Mouse (Mus musculus) erythroblast, embryonic 14.5 days (primary cell): Measurements from ENCODE around the gene Rexo4. TPM values are rescaled to one million over a fixed set of nuclear protein-coding genes. Genes with fewer than 3 reads are reported as not detected.

Source experiments
- H3K27me3 ChIP-seq: 2 replicates; pipeline ENCODE4 v1.6.1; 2012; ENCODE audit warnings: inconsistent platforms; ENCODE audit not compliant: control insufficient read depth
- H3K36me3 ChIP-seq: 2 replicates; pipeline ENCODE4 v1.6.1; 2012; ENCODE audit warnings: mild to moderate bottlenecking, inconsistent platforms; ENCODE audit not compliant: control insufficient read depth
- H3K4me1 ChIP-seq: 2 replicates; pipeline ENCODE4 v1.6.1; 2012; ENCODE audit warnings: inconsistent platforms; ENCODE audit not compliant: control insufficient read depth
- H3K4me3 ChIP-seq: replicated peaks from 2 replicates; pipeline ENCODE3; 2012; ENCODE audit warnings: moderate library complexity, mild to moderate bottlenecking, inconsistent platforms
- H3K9me3 ChIP-seq: 2 replicates; pipeline ENCODE4 v1.6.1; 2012; ENCODE audit warnings: low read length, inconsistent platforms, mixed read lengths; ENCODE audit not compliant: control insufficient read depth
- GATA1 ChIP-seq: IDR thresholded peaks from 2 replicates; pipeline ENCODE4 v1.6.1; 2012; ENCODE audit warnings: low read length, inconsistent platforms, mixed read lengths
- TAL1 ChIP-seq: IDR thresholded peaks from 3 replicates; pipeline ENCODE4 v1.6.1; 2012; ENCODE audit warnings: low read length, inconsistent platforms, mixed read lengths
- polyA plus RNA-seq: library from polyadenylated mRNA; stranded (reverse); fragments of >175 nt; gene quantifications from 2 replicates; pipeline ENCODE4 v1.2.3, GENCODE M21; 2012

Gene Rexo4
- polyA plus RNA-seq, 1 experiment: 2.7 TPM

DNA sequence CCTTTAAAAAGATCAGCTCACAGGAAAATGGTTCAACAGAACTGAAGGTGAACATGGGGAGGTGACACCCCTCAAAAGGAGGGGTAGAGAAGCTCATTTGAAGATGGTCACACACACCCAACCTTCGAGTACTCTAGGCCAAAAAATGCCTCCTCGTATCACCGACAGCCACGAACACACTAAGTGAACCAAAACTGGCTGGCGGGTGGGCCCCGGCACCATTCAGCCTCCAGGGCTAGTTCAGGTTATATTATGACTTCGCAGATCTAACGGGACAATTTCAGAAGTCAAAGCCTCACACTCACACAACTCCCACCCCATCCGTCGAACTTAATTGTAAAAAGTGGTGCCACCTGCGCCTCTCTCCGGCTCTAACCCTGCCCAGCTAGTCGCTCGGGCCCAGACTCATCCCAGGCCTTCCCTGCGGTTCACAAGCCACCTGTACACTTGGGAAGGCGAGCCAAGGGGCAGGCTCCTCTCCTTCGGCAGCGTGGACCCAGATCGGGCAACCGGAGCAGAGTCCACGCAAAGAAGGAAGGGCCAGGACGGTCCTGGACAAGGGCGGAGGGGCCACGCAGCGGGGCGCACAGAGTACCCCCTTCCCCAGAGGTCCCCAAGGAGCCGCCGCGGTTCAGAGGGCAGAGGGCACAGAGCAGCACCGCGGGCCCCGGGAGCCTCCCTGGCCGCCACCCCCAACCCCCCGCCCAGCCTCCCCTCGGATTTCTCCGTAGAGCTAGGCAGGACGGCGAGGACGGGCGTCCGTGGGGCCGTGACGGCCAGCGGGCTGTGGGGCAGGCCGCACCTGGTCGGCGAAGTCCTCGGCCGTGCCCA lies 31.5 kb downstream of the Rexo4 start:
- no peaks in the 10 kb centered on the region for H3K9me3 ChIP-seq
- peak overlapping the region; percentile 92 for H3K4me3 ChIP-seq
- no peak for TF ChIP-seq TAL1
- TF ChIP-seq GATA1: no peak
- peaks cover 56% of the 10 kb centered on the region for H3K4me1 ChIP-seq
- H3K27me3 ChIP-seq: no peaks in the 10 kb centered on the region
- H3K36me3 ChIP-seq: peaks cover 40% of the 10 kb centered on the region

- no peaks in the 10 kb centered on the region for H3K27me3 ChIP-seq
- H3K4me1 ChIP-seq: peaks cover 53% of the 10 kb centered on the region
- TF ChIP-seq GATA1: no peak
- no peak for TF ChIP-seq TAL1
- H3K9me3 ChIP-seq: no peaks in the 10 kb centered on the region
- H3K36me3 ChIP-seq: peaks cover 63% of the 10 kb centered on the region
- no peak overlapping the region for H3K4me3 ChIP-seq
Observed at GRCm38 (mm10) chr2:26930390-26930789, 33.8 kb downstream of the Rexo4 start.

DNA sequence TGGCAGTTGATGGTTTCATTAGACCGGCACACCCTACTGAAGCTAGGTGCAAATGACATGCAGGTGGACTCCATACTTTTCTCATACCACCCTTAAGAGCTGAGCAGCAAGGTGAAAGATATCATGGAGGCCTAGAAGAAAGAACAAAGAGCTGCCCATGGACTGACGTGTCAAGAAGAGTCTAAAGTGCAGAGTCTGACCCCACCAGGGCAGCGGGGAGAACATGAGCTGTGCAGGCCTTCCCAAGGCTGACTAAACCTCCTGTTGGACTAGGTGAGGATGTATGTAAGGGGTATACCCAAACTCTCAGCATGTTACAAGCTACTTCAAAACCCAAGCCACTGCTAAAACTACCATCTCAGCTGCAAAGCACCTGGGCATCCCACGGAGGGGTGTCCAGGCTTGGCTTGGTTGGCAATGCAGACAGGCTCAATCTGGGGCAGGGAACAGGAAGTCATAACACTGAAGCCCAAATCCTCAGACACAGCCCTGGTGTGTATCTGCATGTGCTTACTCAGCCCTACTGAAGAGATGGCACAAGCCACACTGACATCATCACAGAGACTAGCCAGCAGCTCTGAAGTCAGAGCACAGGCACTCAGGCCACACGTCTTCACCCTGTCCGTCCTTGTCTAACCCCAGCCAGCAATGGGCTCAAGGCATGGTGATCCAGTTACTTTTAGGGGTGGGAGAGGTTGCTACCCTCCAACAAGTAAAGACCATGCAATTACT lies 36.3 kb downstream of the Rexo4 start:
- H3K36me3 ChIP-seq: peaks cover 88% of the 10 kb centered on the region
- TF ChIP-seq TAL1 (no peak), GATA1 (no peak)
- no peak overlapping the region for H3K4me3 ChIP-seq
- H3K4me1 ChIP-seq: peaks cover 36% of the 10 kb centered on the region
- H3K27me3 ChIP-seq: no peaks in the 10 kb centered on the region
- no peaks in the 10 kb centered on the region for H3K9me3 ChIP-seq

GRCm38 (mm10) chr2:26921784-26922183 lies 42.4 kb downstream of the Rexo4 start:
- Histone ChIP-seq H3K4me1 (peaks cover 22% of the 10 kb centered on the region), H3K4me3 (no peak overlapping the region), H3K36me3 (peaks cover 97% of the 10 kb centered on the region), H3K9me3 (no peaks in the 10 kb centered on the region), H3K27me3 (no peaks in the 10 kb centered on the region)
- no peak for TF ChIP-seq TAL1
- TF ChIP-seq GATA1: no peak

DNA sequence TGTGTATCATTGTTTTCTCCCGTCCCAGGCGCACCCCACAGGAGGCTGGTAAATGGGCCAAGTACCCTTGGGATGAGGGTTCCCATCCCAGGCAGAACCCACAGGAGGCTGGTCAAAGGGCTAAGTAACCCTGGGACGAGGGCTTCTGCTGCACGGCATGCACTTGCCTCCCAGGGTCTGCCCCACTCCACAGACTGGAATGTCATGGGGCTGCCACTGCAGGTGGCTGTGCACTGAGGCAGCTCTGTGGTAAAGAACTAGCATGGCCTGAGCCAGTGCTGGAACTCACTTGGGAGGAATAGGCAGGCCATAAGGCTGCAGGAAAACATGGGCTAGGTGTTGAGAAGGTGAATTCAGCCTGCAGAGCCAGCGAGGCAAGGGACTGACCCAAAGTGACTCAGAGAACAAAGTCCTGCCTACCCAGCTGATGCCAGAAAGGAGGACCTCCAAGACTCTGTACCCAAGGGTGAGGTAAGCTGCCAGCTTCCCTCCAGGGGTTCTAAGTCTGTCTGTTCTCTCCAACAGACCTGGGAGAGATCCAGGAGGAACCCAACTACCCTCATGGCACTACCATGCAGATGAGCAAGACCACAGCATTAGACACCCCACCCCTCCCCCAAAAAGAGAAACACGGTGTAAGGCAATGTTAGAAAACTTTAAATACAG lies 43.9 kb downstream of the Rexo4 start:
- TF ChIP-seq GATA1 (no peak), TAL1 (no peak)
- Histone ChIP-seq H3K9me3 (no peaks in the 10 kb centered on the region), H3K36me3 (peaks cover 83% of the 10 kb centered on the region), H3K4me3 (no peak overlapping the region), H3K27me3 (no peaks in the 10 kb centered on the region), H3K4me1 (peaks cover 36% of the 10 kb centered on the region)

DNA sequence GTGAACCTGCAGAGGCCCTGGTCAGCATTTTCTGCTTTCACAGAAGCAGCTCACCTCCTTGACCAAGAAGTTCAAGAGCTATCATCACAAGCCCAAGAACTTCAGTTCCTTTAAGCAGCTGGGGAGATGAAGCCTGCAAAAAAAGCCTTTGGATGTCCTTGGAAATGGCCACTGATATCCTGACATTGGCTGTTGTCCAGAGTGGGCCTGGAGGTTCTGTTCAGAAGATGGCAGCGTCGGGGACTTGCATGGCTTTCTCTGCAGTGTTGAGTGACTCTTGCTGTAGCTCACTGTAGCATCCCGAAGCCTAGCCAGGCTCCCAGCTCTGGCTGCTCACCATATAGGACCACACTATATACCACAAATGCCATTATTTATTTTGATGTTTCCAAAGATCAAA lies 44.5 kb downstream of the Rexo4 start:
- Histone ChIP-seq H3K36me3 (peaks cover 82% of the 10 kb centered on the region), H3K4me1 (peaks cover 43% of the 10 kb centered on the region)
- TF ChIP-seq GATA1: no peak
- no peak for TF ChIP-seq TAL1

DNA sequence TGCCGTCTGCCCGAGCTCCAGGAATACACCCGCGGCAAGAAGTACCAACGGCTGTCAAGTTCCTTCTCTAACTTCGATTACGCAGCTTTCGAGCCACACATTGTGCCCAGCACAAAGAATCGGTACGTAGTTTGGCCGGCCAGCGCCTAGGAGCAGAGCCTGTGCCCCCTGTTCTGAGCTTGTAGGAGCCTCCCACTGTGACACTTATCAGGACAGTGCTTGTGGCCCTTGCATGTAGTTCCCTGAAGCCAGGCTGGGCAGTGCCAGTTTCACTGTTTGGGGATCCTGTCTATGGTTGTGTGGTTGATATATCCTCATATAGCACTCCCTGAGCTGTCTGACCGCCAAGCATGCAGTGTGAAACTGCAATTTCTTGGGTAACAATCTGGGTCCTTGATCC lies 47.4 kb downstream of the Rexo4 start:
- H3K27me3 ChIP-seq: no peaks in the 10 kb centered on the region
- peak overlapping the region; percentile 80 for H3K4me3 ChIP-seq
- peaks cover 70% of the 10 kb centered on the region for H3K4me1 ChIP-seq
- peaks cover 82% of the 10 kb centered on the region for H3K36me3 ChIP-seq
- TF ChIP-seq TAL1 (no peak), GATA1 (no peak)
- no peaks in the 10 kb centered on the region for H3K9me3 ChIP-seq

More for the DNA sequence above, 44.5 kb downstream of the Rexo4 start:
- Histone ChIP-seq H3K9me3 (no peaks in the 10 kb centered on the region), H3K4me3 (no peak overlapping the region), H3K27me3 (no peaks in the 10 kb centered on the region)

DNA sequence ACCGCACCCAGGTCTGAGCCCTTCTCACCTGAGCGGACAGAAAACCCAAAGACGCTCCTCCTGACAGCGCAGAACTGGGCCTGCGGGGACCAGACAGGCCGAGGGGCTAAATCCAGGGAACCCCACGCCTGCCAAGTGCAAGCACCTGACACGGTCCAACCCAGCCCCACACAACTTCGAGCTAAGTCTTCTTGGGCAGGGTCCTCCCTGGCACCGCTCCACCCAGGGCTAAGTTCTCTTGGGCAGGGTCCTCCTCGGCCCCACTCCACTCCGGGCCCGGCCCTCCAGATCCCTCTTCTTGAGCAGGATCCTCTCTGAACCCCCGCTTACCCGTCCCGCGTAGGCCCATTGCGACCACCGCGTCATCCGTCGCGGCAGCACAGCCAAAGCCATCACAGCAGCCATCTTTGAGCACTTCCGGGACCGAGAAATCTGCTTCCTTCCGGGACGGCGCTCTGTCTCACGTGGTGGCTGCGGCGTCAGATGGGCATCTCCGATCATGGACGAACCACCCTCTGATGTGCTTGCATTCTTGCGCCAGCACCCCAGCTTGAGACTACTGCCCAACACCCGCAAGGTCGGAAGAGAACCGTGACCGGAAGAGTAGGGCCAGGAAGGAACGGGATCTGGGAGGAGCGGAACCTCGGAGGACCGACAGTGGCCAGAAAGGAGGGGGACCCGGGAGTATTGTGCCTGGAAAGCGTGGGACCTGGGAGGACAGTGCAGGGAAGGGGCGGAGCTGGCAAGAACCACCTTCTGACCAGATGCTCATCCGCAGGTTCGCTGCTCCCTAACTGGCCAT lies 48.1 kb downstream of the Rexo4 start, which contains the start of the genes Surf2 and Surf1:
Gene Surf2 (plus strand): TSS at position 441 of the 802 bp plus-strand sequence.
Gene Surf1 (minus strand): TSS at position 604 of the 802 bp plus-strand sequence.
- TF ChIP-seq GATA1 (no peak), TAL1 (no peak)
- Histone ChIP-seq H3K4me3 (peak within 1 kb of the TSS; percentile 80), H3K36me3 (peaks cover 82% of the 10 kb centered on the region), H3K9me3 (no peaks in the 10 kb centered on the region), H3K27me3 (no peaks in the 10 kb centered on the region), H3K4me1 (peaks cover 74% of the 10 kb centered on the region)
